Comparison of ENCODE assay signal across 21 mouse cellular contexts in genomic region chr8:49282401-49282800, GRCm38 (mm10).
DNase-seq lines count a peak whose midpoint lies in the region; ATAC-seq and TF ChIP-seq lines count a peak whose summit lies in the region.
"Had no signal": no experiment of that assay in that cellular context is flagged by ENCODE, and none has a peak within 500 bp of the region (broad histone marks: within the 10 kb centered on the region; RNA-seq: fewer than 3 reads in every experiment).

No protein-coding gene starts in this region.

- H3K9me3 ChIP-seq in hindbrain, embryonic 13.5 days = no peaks in the 10 kb centered on the region
- no peaks in the 10 kb centered on the region for H3K9me3 ChIP-seq in forebrain, embryonic 14.5 days (replicated peaks; ENCODE audit: control insufficient read depth, low read length)
- no peaks in the 10 kb centered on the region for H3K9me3 ChIP-seq in liver, postnatal 0 days (ENCODE audit: low read length)
- H3K9me3 ChIP-seq: embryonic facial prominence, embryonic 10.5 days; forebrain, embryonic 12.5 days; heart, embryonic 12.5 days; hindbrain, embryonic 10.5 days; hindbrain, embryonic 15.5 days had no signal

- DNase-seq in layer of hippocampus, adult 9-11 months = peak; percentile 2
- no peak for DNase-seq in layer of hippocampus, postnatal 14 days (ENCODE audit: low spot score in 2 of 2)
- DNase-seq in brain, adult 2 months (ENCODE audit: low read depth, low spot score) = peak; percentile 63
- no peak for DNase-seq in forebrain, embryonic 14.5 days (ENCODE audit: low spot score)
- DNase-seq in liver, postnatal 0 days = no peak
- DNase-seq: adrenal gland, postnatal 10 days; cerebellum, adult 18-20 months; cerebellum, adult 9-11 months; forebrain, postnatal 0 days; gastrocnemius, postnatal 14 days; kidney, adult 2 months had no signal

- no peak for TF ChIP-seq EP300 in liver, postnatal 0 days (IDR thresholded peaks at IDR 0.05; ENCODE audit: low read depth)

- no peaks in the 10 kb centered on the region for H3K79me3 ChIP-seq in C2C12 (ENCODE audit: low read depth)

- H3K27ac ChIP-seq in hindbrain, embryonic 13.5 days = no peak overlapping the region
- no peak overlapping the region for H3K27ac ChIP-seq in forebrain, embryonic 14.5 days (ENCODE audit: low read depth, low read length)
- H3K27ac ChIP-seq in liver, postnatal 0 days (ENCODE audit: low read depth) = no peak overlapping the region
- H3K27ac ChIP-seq: embryonic facial prominence, embryonic 10.5 days; forebrain, embryonic 12.5 days; hindbrain, embryonic 10.5 days; hindbrain, embryonic 15.5 days had no signal

- 29% methylated on average over 4 of the region's 4 CpGs for WGBS in hindbrain, embryonic 13.5 days
- 56% methylated on average over 4 of the region's 4 CpGs for WGBS in forebrain, embryonic 14.5 days
- 47% methylated on average over 4 of the region's 4 CpGs for WGBS in liver, postnatal 0 days (ENCODE audit: insufficient replicate concordance)

- no peaks in the 10 kb centered on the region for H3K79me2 ChIP-seq in C2C12 (ENCODE audit: control insufficient read depth, insufficient read depth)

- TF ChIP-seq CTCF in C2C12 (IDR thresholded peaks at IDR 0.05; ENCODE audit: control insufficient read depth, insufficient read depth, insufficient read length) = no peak
- no peak for TF ChIP-seq CTCF in liver, postnatal 0 days (IDR thresholded peaks at IDR 0.05; ENCODE audit: low read depth)

- no peaks in the 10 kb centered on the region for H3K27me3 ChIP-seq in C2C12 (ENCODE audit: control insufficient read depth, insufficient read depth, insufficient read length)
- no peaks in the 10 kb centered on the region for H3K27me3 ChIP-seq in hindbrain, embryonic 13.5 days
- H3K27me3 ChIP-seq in forebrain, embryonic 14.5 days (replicated peaks; ENCODE audit: control insufficient read depth, insufficient read depth, low read length) = no peaks in the 10 kb centered on the region
- no peaks in the 10 kb centered on the region for H3K27me3 ChIP-seq in liver, postnatal 0 days (ENCODE audit: insufficient read depth, low read length)
- H3K27me3 ChIP-seq: CH12.LX; forebrain, embryonic 12.5 days; heart, embryonic 12.5 days; hindbrain, embryonic 15.5 days had no signal

- H3ac ChIP-seq in C2C12 (ENCODE audit: control insufficient read depth, insufficient read length, low read depth) = no peak overlapping the region

- no peak for ATAC-seq in hindbrain, embryonic 13.5 days (ENCODE audit: low FRiP score)
- ATAC-seq in forebrain, embryonic 14.5 days = no peak
- ATAC-seq in liver, postnatal 0 days = no peak
- ATAC-seq: forebrain, postnatal 0 days; intestine, embryonic 16.5 days had no signal

- no peaks in the 10 kb centered on the region for H3K4me1 ChIP-seq in hindbrain, embryonic 13.5 days (replicated peaks)
- no peaks in the 10 kb centered on the region for H3K4me1 ChIP-seq in forebrain, embryonic 14.5 days (ENCODE audit: control insufficient read depth, insufficient read depth, low read length)
- H3K4me1 ChIP-seq in liver, postnatal 0 days (ENCODE audit: insufficient read depth) = no peaks in the 10 kb centered on the region
- H3K4me1 ChIP-seq: embryonic facial prominence, embryonic 10.5 days; forebrain, embryonic 12.5 days; heart, embryonic 12.5 days; hindbrain, embryonic 15.5 days had no signal

- H3K9ac ChIP-seq in hindbrain, embryonic 13.5 days = no peak overlapping the region
- H3K9ac ChIP-seq in forebrain, embryonic 14.5 days (ENCODE audit: low read length) = no peak overlapping the region
- no peak overlapping the region for H3K9ac ChIP-seq in liver, postnatal 0 days (replicated peaks)
- H3K9ac ChIP-seq: forebrain, embryonic 12.5 days; forebrain, postnatal 0 days; heart, embryonic 12.5 days; hindbrain, embryonic 15.5 days had no signal

- H3K4me3 ChIP-seq in C2C12 (ENCODE audit: insufficient read depth, poor library complexity, severe bottlenecking) = no peak overlapping the region
- H3K4me3 ChIP-seq in hindbrain, embryonic 13.5 days = no peak overlapping the region
- no peak overlapping the region for H3K4me3 ChIP-seq in forebrain, embryonic 14.5 days (ENCODE audit: low read depth, low read length)
- H3K4me3 ChIP-seq in liver, postnatal 0 days (ENCODE audit: low read depth, low read length) = no peak overlapping the region
- H3K4me3 ChIP-seq: embryonic facial prominence, embryonic 10.5 days; erythroblast, embryonic 14.5 days; forebrain, embryonic 12.5 days; heart, embryonic 12.5 days; hindbrain, embryonic 10.5 days; hindbrain, embryonic 15.5 days had no signal

- H3K36me3 ChIP-seq in C2C12 (ENCODE audit: control insufficient read depth, insufficient read depth) = no peaks in the 10 kb centered on the region
- H3K36me3 ChIP-seq in hindbrain, embryonic 13.5 days = no peaks in the 10 kb centered on the region
- no peaks in the 10 kb centered on the region for H3K36me3 ChIP-seq in forebrain, embryonic 14.5 days (ENCODE audit: control insufficient read depth, insufficient read depth, low read length)
- H3K36me3 ChIP-seq in liver, postnatal 0 days (replicated peaks; ENCODE audit: insufficient read depth, low read length) = no peaks in the 10 kb centered on the region
- H3K36me3 ChIP-seq: embryonic facial prominence, embryonic 10.5 days; forebrain, embryonic 12.5 days; heart, embryonic 12.5 days; hindbrain, embryonic 10.5 days; hindbrain, embryonic 15.5 days had no signal

- H3K4me2 ChIP-seq in hindbrain, embryonic 13.5 days = no peak overlapping the region
- no peak overlapping the region for H3K4me2 ChIP-seq in forebrain, embryonic 14.5 days (ENCODE audit: low read length)
- H3K4me2 ChIP-seq in liver, postnatal 0 days (ENCODE audit: low read depth, low read length) = no peak overlapping the region
- H3K4me2 ChIP-seq: forebrain, embryonic 12.5 days; heart, embryonic 12.5 days; hindbrain, embryonic 15.5 days had no signal

TF ChIP-seq in C2C12, 6 proteins besides CTCF, POLR2A, EP300 and RAD21:
- TF ChIP-seq USF1 (IDR thresholded peaks at IDR 0.05; ENCODE audit: low read depth) (no peak), MYOD1 (IDR thresholded peaks at IDR 0.05; ENCODE audit: control insufficient read depth, insufficient read length, low read depth) (peak; percentile 82), FOSL1 (IDR thresholded peaks at IDR 0.05; ENCODE audit: insufficient read depth, low read length, poor library complexity, severe bottlenecking) (peak; percentile 95), MAX (IDR thresholded peaks at IDR 0.05) (peak; percentile 49)

Comparison
In these comparisons a context has a peak if more than half of its experiments do, and no peak if none do; other contexts are left out.
1. DNase-seq: peak in layer of hippocampus, adult 9-11 months (single experiment) and brain, adult 2 months (single experiment); none in layer of hippocampus, postnatal 14 days (0 of 2), forebrain, embryonic 14.5 days (single experiment) and liver, postnatal 0 days (single experiment).